Mouse (Mus musculus): ENCODE measurements around the gene Dtnb. TPM values are rescaled to one million over a fixed set of nuclear protein-coding genes. Genes with fewer than 3 reads are reported as not detected.

Dtnb gene
- polyA plus RNA-seq, 1 experiment from 2014 or later, result 54.1 TPM

DNA sequence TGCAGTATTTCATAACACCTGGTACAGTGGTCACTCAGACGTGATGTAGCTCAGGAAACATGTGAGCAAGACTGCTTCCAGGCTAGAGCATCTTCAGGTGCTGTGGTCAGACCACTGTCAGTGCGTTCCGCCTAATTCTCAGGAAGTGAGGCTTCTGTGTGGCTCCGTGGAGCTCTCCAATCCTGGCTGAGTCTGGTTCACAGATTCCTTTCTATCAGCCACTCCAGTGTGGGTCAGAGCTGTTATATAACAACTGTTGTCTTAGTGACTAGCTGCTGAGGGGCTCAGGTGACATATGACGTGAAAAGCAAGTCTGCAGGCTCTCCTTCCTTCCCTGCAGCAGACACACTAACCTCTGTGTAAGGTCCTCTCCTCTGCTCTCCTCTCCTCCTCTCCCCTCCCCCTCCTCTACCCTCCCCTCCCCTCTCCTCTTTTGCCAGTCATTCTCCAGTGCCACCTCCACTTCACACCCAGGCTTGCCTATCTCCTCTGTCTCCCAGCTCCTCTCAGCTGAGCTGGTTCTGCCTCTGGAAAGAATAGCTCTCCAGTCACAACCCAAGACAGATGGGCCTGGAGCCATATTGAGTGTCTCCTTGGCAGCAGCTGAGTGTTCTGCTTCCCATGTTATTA lies 23.5 kb upstream of the Dtnb start:
- Histone ChIP-seq H3K4me2 (no peak overlapping the region), H3K9me3 (no peaks in the 10 kb centered on the region), H3K27ac (no peak overlapping the region), H3K9ac (no peak overlapping the region), H3K36me3 (replicated peaks) (no peaks in the 10 kb centered on the region), H3K4me3 (no peak overlapping the region), H3K4me1 (peaks cover 6% of the 10 kb centered on the region; the same call in 1 of the 2 replicates), H3K27me3 (replicated peaks) (no peaks in the 10 kb centered on the region)
- 60% methylated on average over 5 of the region's 5 CpGs for WGBS
- ATAC-seq (replicated peaks), result 0 out of 2 replicates have a peak, but pooled peaks have one; percentile 33

GRCm38 (mm10) chr12:3550280-3550679 lies 21.9 kb upstream of the Dtnb start:
- 8% methylated on average over 12 of the region's 13 CpGs for WGBS
- Histone ChIP-seq H3K27me3 (replicated peaks) (no peaks in the 10 kb centered on the region), H3K9ac (no peak overlapping the region), H3K4me2 (no peak overlapping the region), H3K9me3 (no peaks in the 10 kb centered on the region), H3K27ac (no peak overlapping the region), H3K4me1 (peaks cover 6% of the 10 kb centered on the region; the same call in 1 of the 2 replicates), H3K36me3 (replicated peaks) (no peaks in the 10 kb centered on the region), H3K4me3 (no peak overlapping the region)
- no peak for ATAC-seq (replicated peaks)

GRCm38 (mm10) chr12:3557414-3558319 lies 14.5 kb upstream of the Dtnb start:
- no peaks in the 10 kb centered on the region for H3K27me3 ChIP-seq (replicated peaks)
- no peak overlapping the region for H3K27ac ChIP-seq
- WGBS, result 63% methylated on average over 9 of the region's 9 CpGs
- H3K4me3 ChIP-seq, result no peak overlapping the region
- no peaks in the 10 kb centered on the region for H3K4me1 ChIP-seq
- no peak overlapping the region for H3K9ac ChIP-seq
- ATAC-seq (replicated peaks), result no peak
- H3K36me3 ChIP-seq (replicated peaks), result no peaks in the 10 kb centered on the region
- no peaks in the 10 kb centered on the region for H3K9me3 ChIP-seq
- H3K4me2 ChIP-seq, result no peak overlapping the region

DNA sequence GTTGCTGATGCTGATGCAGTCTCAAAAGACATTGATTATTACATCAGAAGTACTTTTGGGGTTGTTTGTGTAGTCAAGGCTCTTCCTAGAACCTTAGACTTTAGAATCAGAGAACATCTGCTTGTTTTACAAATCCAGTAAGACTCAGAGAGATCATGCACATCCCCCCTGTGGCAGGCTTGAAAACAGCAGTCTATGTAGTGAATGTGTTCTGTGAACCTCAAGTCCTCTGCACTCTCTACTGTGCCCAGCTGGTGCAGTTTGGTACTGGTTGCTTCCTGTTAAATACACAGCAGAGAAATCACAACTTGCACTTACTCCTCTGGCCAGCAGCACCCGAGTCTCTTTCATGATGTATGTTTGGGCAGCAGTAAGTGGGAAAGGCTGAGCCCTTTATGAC lies 11.6 kb upstream of the Dtnb start:
- Histone ChIP-seq H3K27me3 (replicated peaks) (no peaks in the 10 kb centered on the region), H3K36me3 (replicated peaks) (no peaks in the 10 kb centered on the region), H3K9ac (no peak overlapping the region), H3K9me3 (no peaks in the 10 kb centered on the region), H3K27ac (no peak overlapping the region), H3K4me2 (no peak overlapping the region), H3K4me1 (no peaks in the 10 kb centered on the region), H3K4me3 (no peak overlapping the region)
- WGBS, result 41% methylated on average over 1 of the region's 1 CpGs
- 0 out of 2 replicates have a peak, but pooled peaks have one; percentile 71 for ATAC-seq (replicated peaks)

- no peak overlapping the region for H3K4me2 ChIP-seq
- no peaks in the 10 kb centered on the region for H3K9me3 ChIP-seq
- ATAC-seq (replicated peaks), result no peak
- no peak overlapping the region for H3K27ac ChIP-seq
- H3K4me3 ChIP-seq, result no peak overlapping the region
- no peaks in the 10 kb centered on the region for H3K27me3 ChIP-seq (replicated peaks)
- 83% methylated on average over 6 of the region's 6 CpGs for WGBS
- H3K4me1 ChIP-seq, result no peaks in the 10 kb centered on the region
- H3K9ac ChIP-seq, result no peak overlapping the region
- H3K36me3 ChIP-seq (replicated peaks), result no peaks in the 10 kb centered on the region
Observed at GRCm38 (mm10) chr12:3561032-3561431, 11.1 kb upstream of the Dtnb start.

DNA sequence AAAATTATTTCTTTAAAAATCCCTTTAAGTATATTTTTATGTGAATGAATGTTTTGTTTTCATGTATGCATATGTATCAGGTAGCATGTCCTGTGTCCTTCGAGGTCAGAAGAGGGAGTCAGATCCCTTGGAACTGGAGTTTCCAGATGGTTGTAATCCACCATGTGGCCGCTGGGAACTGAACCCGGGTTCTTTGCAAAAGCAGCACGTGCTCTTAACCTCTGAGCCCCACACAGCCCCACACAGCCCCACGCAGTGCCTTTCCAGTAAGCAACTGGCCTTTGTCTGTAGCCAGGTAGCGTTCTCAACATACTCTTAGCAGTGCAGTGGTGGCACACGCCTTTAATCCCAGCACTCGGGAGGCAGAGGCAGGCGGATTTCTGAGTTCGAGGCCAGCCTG lies 9.4 kb upstream of the Dtnb start:
- no peak overlapping the region for H3K4me3 ChIP-seq
- 93% methylated on average over 10 of the region's 10 CpGs for WGBS
- H3K27ac ChIP-seq, result no peak overlapping the region
- H3K4me1 ChIP-seq, result no peaks in the 10 kb centered on the region
- no peak overlapping the region for H3K9ac ChIP-seq
- no peak overlapping the region for H3K4me2 ChIP-seq
- no peaks in the 10 kb centered on the region for H3K27me3 ChIP-seq (replicated peaks)
- H3K9me3 ChIP-seq, result no peaks in the 10 kb centered on the region
- H3K36me3 ChIP-seq (replicated peaks), result no peaks in the 10 kb centered on the region
- ATAC-seq (replicated peaks), result no peak

GRCm38 (mm10) chr12:3563659-3564058 lies 8.5 kb upstream of the Dtnb start:
- ATAC-seq (replicated peaks), result no peak
- WGBS, result 88% methylated on average over 4 of the region's 4 CpGs
- Histone ChIP-seq H3K4me1 (no peaks in the 10 kb centered on the region), H3K9me3 (no peaks in the 10 kb centered on the region), H3K4me3 (no peak overlapping the region), H3K27me3 (replicated peaks) (no peaks in the 10 kb centered on the region), H3K36me3 (replicated peaks) (no peaks in the 10 kb centered on the region), H3K4me2 (no peak overlapping the region), H3K27ac (no peak overlapping the region), H3K9ac (no peak overlapping the region)

DNA sequence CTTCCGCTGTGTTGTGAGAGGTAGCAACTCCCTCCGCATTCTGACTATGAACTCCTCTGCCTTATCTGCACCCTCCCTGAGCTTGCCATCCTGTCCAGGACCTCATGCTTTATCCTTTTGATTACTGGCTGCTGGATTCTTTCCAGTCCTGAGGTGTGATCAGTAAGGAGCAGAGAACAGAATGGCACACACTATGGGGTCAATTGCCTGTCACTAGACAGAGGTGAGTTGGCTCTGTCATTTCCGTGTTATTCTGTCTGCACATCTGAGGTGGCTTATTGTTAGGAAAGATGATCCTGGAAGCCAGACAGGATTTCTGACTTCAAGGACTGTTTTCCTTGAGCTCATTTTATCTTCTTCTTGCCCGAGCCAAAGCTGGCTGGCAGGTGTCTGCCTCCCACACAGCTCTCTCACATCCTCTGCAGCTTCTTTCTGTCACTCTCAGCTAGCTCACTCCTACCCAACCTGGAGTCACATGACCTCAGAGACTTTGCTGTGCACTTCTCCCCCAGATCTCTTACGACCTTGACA lies 3.7 kb upstream of the Dtnb start:
- no peak overlapping the region for H3K4me3 ChIP-seq
- H3K9me3 ChIP-seq, result no peaks in the 10 kb centered on the region
- H3K9ac ChIP-seq, result no peak overlapping the region
- no peaks in the 10 kb centered on the region for H3K36me3 ChIP-seq (replicated peaks)
- H3K4me2 ChIP-seq, result no peak overlapping the region
- no peaks in the 10 kb centered on the region for H3K27me3 ChIP-seq (replicated peaks)
- 69% methylated on average over 5 of the region's 5 CpGs for WGBS
- H3K4me1 ChIP-seq, result peaks cover 7% of the 10 kb centered on the region
- H3K27ac ChIP-seq, result no peak overlapping the region
- no peak for ATAC-seq (replicated peaks)

GRCm38 (mm10) chr12:3570711-3571400 lies 1.3 kb upstream of the Dtnb start:
- H3K36me3 ChIP-seq (replicated peaks), result no peaks in the 10 kb centered on the region
- H3K4me3 ChIP-seq, result no peak overlapping the region
- H3K9ac ChIP-seq, result no peak overlapping the region
- H3K9me3 ChIP-seq, result no peaks in the 10 kb centered on the region
- H3K4me1 ChIP-seq, result peaks cover 12% of the 10 kb centered on the region
- 90% methylated on average over 4 of the region's 4 CpGs for WGBS
- no peaks in the 10 kb centered on the region for H3K27me3 ChIP-seq (replicated peaks)
- ATAC-seq (replicated peaks), result no peak
- no peak overlapping the region for H3K4me2 ChIP-seq
- no peak overlapping the region for H3K27ac ChIP-seq

- peak; percentile 89 for ATAC-seq (replicated peaks)
- Histone ChIP-seq H3K4me1 (peaks cover 12% of the 10 kb centered on the region), H3K36me3 (replicated peaks) (no peaks in the 10 kb centered on the region), H3K9ac (peak overlapping the region; percentile 97), H3K4me3 (peak overlapping the region; percentile 94), H3K27ac (peak overlapping the region; percentile 94), H3K4me2 (peak overlapping the region; percentile 77), H3K27me3 (replicated peaks) (no peaks in the 10 kb centered on the region), H3K9me3 (no peaks in the 10 kb centered on the region)
- 1% methylated on average over 45 of the region's 53 CpGs for WGBS
Observed at GRCm38 (mm10) chr12:3572581-3573397, 608 bp downstream of the Dtnb start.

GRCm38 (mm10) chr12:3573410-3573809 lies 1.2 kb downstream of the Dtnb start:
- H3K4me3 ChIP-seq, result peak overlapping the region; percentile 94
- H3K4me2 ChIP-seq, result peak overlapping the region; percentile 77
- WGBS, result 38% methylated on average over 6 of the region's 6 CpGs
- no peaks in the 10 kb centered on the region for H3K36me3 ChIP-seq (replicated peaks)
- H3K9ac ChIP-seq, result peak overlapping the region; percentile 97; the same call in 1 of the 2 replicates
- H3K27ac ChIP-seq, result no peak overlapping the region
- peaks cover 12% of the 10 kb centered on the region for H3K4me1 ChIP-seq
- no peaks in the 10 kb centered on the region for H3K27me3 ChIP-seq (replicated peaks)
- no peak for ATAC-seq (replicated peaks)
- H3K9me3 ChIP-seq, result no peaks in the 10 kb centered on the region
